Mouse (Mus musculus) kidney, postnatal 14 days (tissue): Measurements from ENCODE around the gene Gm28308.
A peak's percentile ranks its signal among the peaks of the same experiment; 100 is the strongest.

Source experiments
- DNase-seq: peaks from one replicate; pipeline ENCODE4 v3.0.0; 2022; ENCODE audit warnings: mixed read lengths

The Gm28308 gene

DNA sequence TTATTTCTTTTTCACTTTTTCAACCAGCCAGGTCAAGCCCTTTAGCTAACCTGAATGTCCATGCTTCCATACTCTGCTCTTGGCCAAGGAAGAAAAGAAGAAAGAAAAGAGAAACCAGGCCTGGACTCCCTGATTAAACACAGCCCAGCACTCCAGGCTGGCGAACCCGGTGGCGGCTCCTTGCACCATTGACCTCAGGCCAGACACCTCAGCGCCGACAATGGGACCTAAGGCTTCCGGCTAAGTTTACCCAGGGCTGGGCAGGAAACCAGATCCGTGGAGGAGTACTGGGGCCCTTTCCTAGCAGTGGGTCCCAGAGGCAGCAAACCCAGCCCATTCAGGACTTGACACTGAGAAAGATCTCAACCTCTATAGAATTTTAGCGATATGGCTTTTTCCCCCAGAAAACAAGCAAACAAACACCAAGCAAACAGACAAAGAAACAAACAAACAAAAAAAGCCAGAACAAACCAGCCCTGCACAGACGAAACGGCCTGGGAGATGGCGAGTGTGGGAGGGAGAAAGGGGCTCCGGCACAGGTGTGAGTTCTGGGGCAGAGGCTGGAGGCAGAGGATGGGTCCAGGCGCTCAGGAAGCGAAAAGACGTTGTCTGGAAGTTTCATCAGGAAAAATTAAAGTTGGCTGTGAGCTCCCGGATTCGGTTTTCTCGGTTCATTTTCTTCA, 18.9 kb upstream of the Gm28308 start:
- peak; percentile 76 for DNase-seq

DNA sequence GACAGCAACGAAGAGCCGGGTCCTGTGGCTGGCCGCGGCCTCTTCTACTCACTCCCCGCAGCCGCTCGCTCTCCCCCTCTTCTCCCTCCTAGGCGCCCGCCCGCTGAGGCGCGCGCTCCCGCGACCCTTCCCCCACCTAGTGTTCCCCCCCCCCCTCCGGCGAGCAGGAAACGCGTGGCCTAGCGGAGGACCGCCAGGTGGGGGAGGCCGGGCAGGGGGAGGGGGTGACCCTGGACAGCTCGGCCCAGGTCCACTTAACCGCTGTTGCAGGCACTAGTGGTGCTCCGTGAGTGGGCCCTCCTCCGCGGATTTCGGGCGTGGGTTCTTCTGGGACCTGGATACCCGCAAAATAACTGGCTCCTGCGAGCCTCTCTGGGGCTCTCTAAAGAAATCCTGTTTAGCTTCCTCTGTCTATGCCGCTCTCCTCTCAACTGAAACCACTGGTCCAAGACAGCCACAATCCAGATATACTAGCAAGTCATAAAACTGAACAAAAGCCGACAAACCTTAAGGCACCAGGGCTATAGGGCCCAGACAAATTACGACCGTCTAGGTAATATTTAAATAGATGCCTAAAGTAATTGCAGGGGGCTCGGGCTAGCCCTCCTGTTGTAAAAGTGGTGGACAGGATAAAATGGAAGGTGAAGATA, 17.5 kb upstream of the Gm28308 start, which contains the start of gene Hoxa9:
Hoxa9 (minus strand) TSS at position 574 of the 650 bp plus-strand sequence.
- peak; percentile 85 for DNase-seq

DNA sequence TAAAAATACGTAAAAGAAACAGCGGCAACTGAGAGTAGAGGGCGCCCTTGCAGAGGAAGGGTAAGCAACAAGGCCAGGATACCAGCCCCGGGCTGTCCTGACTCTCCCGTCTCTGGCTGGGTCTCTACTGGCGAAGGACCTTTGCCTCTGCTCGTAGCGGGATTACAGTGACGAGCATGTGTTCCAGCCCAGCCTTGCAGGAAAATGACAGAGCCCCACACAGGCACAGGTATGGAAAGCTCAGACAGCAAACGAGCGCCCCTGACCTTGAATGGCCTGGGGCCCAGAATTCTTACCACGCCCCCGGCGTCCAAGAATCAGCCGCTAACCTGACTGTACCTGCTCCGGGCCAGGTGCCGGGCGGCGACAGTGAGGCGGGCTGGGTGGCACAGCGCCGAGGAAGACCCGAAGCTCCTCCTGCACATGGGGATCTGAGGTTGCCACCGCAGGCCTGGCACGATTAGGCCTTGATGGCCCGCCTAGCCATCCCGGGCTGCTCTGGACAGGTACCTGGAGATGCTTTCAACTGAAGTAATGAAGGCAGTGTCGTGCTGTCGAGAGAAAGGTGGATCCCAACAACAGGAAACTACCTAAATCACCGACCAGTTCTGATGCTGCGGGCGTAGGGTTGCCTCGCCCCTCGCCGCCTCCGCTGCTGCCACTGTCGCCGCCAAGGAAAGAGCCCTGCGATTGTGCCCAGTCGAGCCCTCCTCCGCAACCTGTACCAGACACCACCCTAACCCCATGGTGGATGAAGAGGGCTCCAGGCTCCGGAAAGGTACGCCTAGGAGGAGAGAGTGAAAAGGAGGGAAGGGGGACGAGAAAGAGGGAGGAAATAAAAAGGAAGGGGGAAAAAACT, 16.6 kb upstream of the Gm28308 start:
- peak; percentile 86 for DNase-seq

DNA sequence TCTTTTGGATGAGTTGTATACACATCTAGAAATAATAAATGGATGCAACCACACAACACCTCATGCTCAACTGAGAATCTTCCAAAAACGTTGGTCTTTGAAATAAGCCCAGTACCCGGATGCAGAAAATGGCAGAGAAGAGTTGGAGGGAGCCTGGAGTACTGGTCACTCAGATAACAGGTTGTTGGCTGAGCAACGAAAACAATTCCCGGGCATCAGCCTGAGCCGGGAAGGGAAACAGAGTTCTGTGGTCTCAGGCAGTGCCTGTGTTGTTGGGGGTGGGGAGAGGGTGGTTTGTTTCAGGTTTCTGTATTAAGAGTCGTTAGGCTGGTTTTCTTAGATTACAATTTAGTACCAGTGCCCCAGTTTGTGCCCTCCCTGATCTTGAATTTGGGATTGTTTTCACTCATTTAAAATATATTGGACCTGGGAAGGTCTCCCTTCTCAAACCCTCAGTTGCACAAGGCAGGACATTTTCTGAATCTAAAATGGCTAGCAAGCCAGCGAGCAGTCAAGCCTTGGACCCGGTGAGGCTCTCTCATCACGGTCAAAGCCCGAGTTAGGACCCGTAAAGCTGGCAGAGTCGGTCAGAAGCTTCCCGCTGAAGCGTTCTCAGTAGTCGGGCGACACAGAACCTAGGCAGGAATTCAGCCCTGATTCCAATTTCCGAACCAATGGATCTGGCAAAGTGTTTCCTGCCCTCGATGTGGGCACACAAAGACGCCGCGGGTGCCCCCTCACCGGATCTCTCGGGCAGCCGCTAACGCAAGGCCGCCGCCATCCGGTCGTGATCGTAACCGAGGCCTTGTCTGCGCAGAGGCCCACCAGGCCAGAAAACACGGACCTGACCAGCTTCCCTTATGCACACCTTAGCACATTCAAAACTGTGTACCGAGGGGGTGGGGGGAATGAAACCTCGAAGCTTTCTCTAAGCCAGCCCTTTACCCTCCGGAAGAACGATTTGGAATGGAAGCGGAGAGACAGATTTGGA, 15.6 kb upstream of the Gm28308 start:
- DNase-seq = no peak

DNA sequence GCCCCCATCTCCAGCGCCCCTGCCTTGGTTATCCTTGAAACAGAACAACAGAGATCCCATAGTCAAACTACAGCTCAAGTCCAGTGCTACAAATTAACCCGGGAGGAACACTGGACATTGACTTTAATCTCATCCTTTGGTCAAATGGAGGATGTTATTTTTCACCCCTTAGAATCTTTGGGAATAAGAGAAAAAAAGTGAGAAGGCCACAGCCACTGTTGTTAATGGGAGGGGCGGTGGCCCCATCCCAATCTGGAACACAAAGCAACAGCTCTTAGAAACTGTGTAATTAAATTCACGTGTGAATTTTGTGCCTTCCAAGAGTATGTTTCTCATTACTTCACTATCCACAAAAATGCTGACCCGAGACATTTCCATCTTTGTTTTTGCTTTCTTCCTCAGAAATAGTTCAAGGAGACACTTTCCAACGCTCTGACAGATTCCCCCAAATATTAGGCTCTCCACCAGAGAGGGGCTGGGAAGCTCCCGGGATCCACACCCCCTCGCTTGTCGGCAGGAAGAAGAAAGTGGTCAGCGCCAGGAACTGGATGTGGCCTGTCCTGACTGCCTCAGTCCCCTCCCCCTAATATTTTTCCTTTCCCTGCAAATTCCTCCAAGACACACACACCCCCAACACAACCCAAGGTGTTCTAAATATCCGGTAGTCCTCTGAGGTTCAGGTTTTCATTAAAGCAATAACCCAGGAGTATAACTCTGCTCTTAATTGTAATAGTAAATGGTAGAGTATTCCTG, 14.5 kb upstream of the Gm28308 start:
- peak; percentile 76 for DNase-seq

DNA sequence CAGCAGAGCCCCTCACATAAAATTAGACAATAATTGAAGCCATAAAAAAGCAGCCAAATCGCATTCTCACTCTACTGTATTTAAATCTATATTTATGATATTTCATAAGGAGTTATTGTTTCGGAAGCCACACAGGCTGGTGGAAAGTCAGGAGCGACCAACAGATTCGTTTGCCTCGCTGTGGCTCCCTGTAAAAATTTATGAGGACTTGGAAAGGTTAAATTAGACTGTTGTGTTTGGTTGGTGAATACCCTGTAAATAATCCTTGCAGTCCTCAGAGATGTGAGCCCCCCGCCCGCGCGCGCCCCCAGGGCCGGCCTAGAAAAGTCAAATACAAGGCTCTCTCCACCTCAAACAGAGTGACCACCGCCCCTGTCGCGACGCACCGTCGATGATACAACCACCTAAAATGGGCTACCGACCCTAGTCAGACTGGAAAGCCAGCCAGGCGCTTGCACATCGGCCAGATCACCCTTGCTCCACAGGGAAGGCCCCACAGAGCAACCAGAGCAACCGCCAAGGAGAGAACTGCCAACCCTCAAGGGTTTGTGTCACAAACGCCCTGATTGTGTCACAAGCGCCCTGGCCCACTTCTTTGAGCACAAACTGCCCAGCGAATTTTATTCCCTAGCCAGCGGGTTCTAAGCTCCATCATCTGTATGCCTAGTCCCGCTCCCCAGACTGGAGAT, 13.6 kb upstream of the Gm28308 start:
- no peak for DNase-seq

DNA sequence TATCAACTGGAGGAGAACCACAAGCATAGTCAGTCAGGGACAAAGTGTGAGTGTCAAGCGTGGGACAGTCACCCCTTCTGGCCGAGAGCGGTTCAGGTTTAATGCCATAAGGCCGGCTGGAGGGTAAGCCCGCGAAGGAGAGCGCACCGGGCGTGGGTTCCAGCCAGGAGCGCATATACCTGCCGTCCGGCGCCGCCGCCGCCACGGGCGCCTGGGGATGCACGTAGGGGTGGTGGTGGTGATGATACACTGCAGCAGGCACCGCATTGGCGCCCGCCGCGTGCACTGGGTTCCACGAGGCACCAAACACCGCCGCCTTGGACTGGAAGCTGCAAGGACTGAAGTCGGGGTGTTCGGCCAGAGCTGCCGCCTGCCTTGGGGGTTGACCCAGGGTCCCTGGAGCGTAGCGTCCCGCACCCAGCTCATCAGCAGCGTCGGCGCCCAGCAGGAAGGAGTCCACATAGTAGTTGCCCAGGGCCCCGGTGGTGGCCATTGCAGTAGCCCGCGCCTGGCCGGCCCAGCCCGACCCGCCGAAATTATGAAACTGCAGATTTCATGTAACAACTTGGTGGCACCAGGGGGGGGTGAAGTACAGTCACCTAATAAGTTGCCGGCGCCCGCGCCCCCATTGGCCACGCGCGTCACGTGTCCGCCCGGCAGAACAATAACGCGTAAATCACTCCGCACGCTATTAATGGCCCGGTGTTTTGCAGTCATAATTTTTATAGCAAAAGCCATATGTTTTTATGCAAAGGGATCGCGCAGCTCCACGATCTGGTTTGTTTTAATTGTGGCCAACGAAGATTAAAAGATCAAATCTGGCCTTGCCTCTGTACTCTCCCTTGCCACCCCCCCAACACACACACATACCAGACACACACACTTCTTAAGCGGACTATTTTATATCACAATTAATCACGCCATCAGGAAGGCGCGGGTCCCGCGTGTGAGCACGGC, 12.8 kb upstream of the Gm28308 start:
- peak; percentile 95 for DNase-seq

DNA sequence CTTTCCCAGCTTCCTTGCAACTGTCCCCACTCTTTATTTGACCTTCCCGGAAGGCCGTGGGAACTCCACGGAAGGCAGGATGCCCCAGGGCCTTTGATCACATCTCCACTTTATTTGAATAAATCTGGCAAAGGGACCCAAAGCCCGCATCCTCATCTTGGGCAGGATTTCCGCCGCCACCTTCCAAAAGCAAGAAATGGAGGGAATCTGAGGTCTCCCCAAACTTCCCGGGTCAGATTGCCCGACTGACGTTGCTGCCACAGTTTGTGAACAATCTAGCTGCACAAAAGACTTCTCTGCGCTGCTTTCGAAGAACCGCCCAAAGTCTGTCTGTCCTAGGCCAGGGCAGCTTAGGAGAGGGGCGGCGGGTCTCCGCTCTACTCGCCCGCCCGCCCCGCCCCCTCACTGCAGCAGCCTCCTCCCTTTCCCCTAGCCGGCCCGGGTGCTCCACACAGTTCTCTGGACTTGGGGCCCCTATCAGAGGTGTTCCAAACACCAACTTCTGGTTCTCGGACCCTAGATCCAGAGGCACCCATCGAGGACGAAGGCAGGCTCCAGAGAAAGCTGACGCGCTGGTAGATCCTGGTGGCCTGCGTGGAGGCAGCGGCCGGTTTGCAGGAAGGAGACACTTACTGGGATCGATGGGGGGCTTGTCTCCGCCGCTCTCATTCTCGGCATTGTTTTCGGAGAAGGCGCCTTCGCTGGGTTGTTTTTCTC, 11.9 kb upstream of the Gm28308 start:
- DNase-seq = no peak

DNA sequence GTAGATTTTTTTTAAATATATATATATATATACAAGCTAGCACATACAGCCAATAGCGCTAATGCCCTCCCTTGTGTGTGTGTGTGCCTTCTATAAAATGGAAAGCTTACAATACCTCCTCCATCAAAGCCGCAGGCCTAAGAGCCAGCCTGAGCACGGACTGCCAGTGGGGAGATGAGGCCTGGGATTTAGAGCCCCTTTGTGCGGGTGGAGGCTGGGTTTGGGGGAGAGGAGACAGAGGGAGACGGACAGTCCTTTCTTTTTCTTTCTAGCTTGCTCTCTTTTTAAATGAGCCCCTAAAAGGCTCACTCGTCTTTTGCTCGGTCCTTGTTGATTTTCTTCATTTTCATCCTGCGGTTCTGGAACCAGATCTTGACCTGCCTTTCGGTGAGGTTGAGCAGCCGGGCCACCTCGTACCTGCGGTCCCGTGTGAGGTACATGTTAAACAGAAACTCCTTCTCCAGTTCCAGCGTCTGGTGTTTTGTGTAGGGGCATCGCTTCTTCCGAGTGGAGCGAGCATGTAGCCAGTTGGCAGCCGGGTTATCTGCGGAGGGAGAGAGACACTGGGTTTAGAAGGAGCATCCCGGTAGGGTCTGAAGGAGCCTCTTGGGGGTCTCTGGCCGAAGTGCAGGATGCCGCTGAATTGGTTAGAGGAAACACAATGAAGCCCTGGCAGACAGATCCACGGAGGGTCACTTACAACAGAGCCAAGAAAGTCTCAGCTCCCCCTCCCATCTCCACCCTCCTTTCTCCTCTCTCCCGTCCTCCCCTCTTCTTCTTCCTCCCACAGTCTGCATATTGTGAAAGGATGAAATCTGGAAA, 11.0 kb upstream of the Gm28308 start:
- DNase-seq = no peak

DNA sequence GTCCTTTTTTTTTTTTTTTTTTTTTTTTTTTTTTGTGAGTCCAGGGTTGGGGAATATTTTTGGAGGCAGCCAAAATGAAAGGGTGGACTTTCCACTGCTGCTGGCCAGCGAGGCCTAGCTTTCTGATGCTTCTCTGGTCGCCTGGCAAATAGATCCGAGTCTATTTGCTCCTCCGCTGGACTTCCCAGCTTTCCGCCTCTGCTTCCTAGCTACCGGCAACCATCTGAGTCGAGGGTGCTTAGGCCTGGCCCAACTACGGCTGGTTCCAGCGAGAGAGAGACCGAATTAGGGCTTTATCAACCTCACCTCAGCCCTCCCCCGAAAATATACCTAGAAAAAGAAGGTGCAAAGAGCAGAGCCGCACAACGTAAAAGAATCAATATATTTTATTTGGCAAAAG, 9.6 kb upstream of the Gm28308 start:
- DNase-seq = peak; percentile 46

DNA sequence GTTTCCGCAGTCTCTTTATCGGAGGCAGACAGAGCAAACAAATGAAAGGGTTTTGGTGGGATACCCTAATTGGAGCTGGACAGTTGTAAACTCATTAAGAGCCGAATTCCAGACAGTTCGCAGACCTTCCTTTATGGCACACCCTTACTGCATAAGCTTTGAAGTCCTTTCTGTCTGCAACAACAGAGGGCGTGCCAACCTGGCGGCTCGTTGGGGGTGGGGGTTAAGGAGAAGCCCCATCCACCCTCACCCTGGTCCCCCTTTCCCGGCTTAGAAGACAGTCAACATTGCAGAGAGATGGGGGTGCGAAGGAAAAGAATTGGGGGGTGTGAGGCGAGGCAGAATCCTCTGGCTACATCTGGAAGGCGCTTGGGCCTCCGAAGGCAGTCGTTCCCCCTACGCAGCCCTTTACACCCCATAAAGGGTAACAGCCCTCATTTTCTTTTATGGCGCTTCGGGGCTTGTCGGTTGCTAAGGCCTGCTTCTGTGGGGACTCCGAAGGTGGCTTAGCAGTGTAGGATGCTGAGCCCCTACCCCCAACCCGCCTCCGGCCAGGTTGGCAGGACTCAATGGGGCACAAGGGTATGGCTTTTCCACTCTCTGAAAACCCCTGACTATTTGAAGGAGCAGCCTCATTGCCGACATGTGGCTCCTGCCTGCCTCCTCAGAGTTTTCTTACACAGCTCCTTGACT, 9.0 kb upstream of the Gm28308 start:
- no peak for DNase-seq

DNA sequence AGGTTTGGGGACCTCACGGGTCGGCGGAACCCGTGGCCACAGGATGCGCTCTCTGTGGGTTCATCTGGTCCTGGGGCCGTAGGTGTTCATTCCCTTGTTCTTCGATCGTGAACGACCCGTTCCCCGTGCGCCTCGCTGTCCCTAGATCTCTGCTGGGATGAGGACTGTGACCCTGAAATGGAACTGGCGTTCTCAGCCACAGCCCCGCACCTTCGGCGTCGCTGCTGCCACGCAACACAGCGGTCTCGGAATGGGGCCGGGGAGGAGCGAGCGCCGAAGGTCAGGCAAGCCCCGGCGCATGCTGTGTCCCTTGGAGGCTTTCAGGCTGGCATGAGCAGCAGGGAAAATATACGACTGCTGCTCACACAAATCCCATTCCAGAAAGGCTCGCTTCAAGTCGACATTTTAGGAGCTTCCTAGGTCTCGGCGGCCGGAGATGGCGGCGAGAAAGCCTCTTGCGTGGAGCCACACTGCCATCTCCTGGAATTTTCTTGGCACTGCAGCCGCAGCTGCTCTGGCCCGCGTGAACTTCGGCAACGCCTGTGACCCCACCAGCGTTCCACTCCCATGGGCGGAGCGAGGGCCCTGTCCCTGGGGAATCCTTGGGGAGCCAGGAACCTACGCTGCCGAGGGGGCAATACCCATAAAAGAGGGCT, 8.3 kb upstream of the Gm28308 start, which contains the start of gene Hoxa7:
Hoxa7 (minus strand) TSS at position 518 of the 656 bp plus-strand sequence.
- peak; percentile 97 for DNase-seq

DNA sequence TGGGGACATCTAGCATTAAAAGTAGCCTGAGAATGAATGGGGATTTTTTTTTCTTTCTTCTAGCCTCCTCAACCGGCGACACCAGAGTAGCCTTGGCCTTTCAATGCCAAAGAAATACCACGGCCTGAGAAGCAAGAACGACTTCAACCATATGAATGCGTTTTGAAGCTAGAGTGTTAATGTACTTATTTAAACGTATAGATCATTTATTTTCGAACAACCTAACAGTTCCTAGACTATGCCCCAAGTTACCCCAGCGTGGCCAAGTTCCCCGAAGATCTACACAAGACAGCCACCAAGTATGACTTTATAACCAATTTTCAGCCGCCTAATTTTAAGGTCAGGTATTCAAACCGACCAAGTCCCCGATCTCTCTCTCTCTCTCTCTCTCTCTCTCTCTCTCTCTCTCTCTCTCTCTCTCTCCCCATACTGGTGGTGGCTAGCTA, 7.7 kb upstream of the Gm28308 start:
- DNase-seq = no peak

DNA sequence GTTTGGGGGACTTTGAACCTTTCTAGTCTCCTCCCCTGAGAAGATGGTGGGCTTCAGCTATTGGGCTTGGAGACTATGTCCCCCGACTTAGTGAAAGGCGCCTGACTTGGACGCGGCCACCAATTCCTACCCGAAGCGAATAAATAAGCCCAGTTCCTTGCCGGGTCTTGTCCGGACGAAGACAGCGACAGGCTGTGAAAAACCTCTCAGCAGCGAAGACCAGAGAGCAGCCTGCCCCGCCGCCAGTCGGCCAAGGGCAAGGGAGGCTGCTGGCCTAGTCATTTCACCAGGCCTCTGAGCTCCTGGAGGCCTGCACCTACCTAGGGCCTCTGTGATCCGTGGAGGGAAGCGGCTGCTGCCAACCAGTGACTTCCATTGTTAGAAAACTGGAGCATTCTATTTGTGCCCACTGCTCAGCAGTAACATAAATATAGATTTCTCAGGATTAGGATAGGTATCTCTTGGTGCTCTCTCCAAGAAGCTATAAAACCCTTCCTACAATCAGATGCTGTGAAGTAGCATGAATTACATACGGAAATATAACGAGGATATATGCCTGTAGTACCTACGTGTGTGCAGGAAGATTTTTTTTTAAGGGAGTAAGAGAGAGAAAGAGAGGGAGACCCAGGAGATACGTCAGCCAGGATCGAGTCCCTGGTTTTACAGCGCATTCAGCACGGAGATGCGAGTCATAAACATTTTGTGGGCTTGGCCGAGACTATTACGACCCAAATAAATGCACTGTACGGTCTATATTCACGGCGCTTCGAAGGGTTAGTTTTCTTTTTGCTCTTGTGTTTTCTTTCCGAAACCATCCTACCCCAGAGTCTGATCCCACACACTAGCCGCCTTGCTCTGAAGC, 7.1 kb upstream of the Gm28308 start:
- peak; percentile 73 for DNase-seq

DNA sequence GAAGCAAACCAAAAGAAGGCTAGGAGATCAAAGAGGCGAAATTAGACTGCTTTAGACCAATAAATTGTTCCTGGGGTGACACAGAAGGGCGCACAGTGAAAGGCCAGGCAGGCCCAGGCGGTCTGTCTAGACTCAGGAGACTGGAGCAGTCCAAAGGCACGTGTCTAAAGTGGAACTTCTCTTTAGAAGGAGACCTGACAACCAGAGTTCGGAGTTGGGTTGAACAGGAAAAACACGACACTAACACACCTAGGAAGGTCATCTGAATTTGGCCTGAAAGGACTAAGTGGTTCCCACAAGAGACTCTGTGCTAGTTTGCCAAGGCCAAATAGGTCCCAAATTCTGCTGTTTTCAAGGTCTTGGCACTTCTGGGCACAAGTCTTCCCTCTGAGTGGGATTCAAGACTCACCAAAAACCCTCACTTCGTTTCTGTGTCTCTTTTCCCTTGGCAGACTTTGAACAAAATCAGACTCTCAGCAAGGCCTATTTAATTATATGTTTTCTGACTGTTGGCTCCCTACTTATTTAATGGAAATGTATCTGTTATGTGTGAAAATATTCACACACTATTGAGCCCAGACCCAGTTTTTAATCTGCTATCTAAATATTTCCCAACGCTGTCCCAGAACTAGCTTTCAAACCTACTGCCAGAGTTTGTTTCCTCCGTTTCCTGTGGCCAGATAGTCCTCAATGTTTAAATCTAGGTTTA, 6.2 kb upstream of the Gm28308 start:
- peak; percentile 33 for DNase-seq
